Mouse (Mus musculus): ENCODE results near the gene Fam47c.

Gene Fam47c

GRCm38 (mm10) chrX:78737463-78737862, at the start of gene Fam47c:
Gene Fam47c (plus strand): TSS chrX:78737763.
- in situ Hi-C loops (cut with MboI, MseI), result loop anchor here (10.0 kb wide), 1 partner anchor 1337 kb away; no protein-coding TSS in a partner anchor

GRCm38 (mm10) chrX:78769408-78769807, 31.8 kb downstream of the Fam47c start:
- in situ Hi-C loops (cut with MboI, MseI), result no loop called here

GRCm38 (mm10) chrX:78777078-78777477, 39.5 kb downstream of the Fam47c start:
- in situ Hi-C loops (cut with MboI, MseI), result no loop called here
